Mouse (Mus musculus) neural tube, embryonic 12.5 days (tissue): ENCODE results near the gene Lrrc15. TPM values are rescaled to one million over a fixed set of nuclear protein-coding genes. Genes with fewer than 3 reads are reported as not detected.
A peak's percentile ranks its signal among the peaks of the same experiment; 100 is the strongest.

Experiments
- ATAC-seq: fragments of 200-750 bp; cut with Nextera tagmentation; 2 replicates; pipeline ENCODE4 v1.8.0; 2017; ENCODE audit warnings: low read depth, mild to moderate bottlenecking, moderate TSS enrichment, moderate library complexity; ENCODE audit not compliant: low FRiP score
- H3K27ac ChIP-seq: fragments of 300-500 bp; sonication (generic); 2 replicates; pipeline ENCODE4 v1.5.1; 2016
- H3K27me3 ChIP-seq: fragments of 300-500 bp; sonication (generic); replicated peaks from 2 replicates; pipeline ENCODE4 v1.6.1; 2016; ENCODE audit warnings: mild to moderate bottlenecking
- H3K36me3 ChIP-seq: fragments of 300-500 bp; sonication (generic); 2 replicates; pipeline ENCODE4 v1.6.1; 2016; ENCODE audit warnings: mild to moderate bottlenecking
- H3K4me1 ChIP-seq: fragments of 300-500 bp; sonication (generic); 2 replicates; pipeline ENCODE4 v1.6.1; 2016
- H3K4me2 ChIP-seq: fragments of 300-500 bp; sonication (generic); replicated peaks from 2 replicates; pipeline ENCODE4 v1.6.1; 2016; ENCODE audit warnings: mild to moderate bottlenecking
- H3K4me3 ChIP-seq: fragments of 300-500 bp; sonication (generic); 2 replicates; pipeline ENCODE4 v1.5.1; 2016
- H3K9ac ChIP-seq: fragments of 300-500 bp; sonication (generic); 2 replicates; pipeline ENCODE4 v1.6.1; 2016; ENCODE audit warnings: mild to moderate bottlenecking
- H3K9me3 ChIP-seq: fragments of 300-500 bp; sonication (generic); 2 replicates; pipeline ENCODE4 v1.6.1; 2016; ENCODE audit warnings: mild to moderate bottlenecking
- WGBS: fragments of 180-500 bp; shearing (Covaris S2); methylation state at CpG from one replicate; pipeline ENCODE4 v1.1.7; 2016; 5-methylcytosine and 5-hydroxymethylcytosine counted together
- polyA plus RNA-seq: library from polyadenylated mRNA; unstranded; fragments of >200 nt; fragmentation: Nextera tagmentation; extraction: Ambion mirVana; gene quantifications from 2 replicates; pipeline ENCODE4 v1.2.1, GENCODE M21; 2016

The Lrrc15 gene
- polyA plus RNA-seq, 1 experiment from 2014 or later, result 0.27 TPM

DNA sequence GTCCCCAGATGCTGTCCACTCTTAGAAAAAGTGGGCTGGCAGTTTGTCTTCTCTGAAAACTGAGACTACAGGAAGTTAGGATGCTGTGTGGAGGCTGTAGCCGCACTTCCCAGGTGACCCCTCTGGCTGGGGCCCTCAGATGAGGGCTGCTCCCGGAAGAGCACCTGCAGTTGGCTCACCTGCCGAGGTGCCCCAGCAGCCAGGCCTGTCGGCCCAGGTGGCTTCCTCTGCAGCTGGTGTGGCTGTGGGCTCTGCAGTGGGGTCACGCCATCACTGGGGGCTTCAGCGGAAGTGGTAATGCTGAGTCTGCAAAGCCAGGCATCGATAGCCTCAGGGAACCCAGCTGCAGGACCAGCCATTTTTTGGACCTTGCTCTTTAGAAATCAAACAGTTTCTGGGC is 28.0 kb downstream of the Lrrc15 start:
- Histone ChIP-seq H3K9ac (no peak overlapping the region), H3K27me3 (peaks cover 8% of the 10 kb centered on the region), H3K4me2 (no peak overlapping the region), H3K27ac (no peak overlapping the region), H3K36me3 (no peaks in the 10 kb centered on the region), H3K4me1 (no peaks in the 10 kb centered on the region), H3K4me3 (no peak overlapping the region), H3K9me3 (no peaks in the 10 kb centered on the region)
- WGBS, result 76% methylated on average over 7 of the region's 7 CpGs
- no peak for ATAC-seq

DNA sequence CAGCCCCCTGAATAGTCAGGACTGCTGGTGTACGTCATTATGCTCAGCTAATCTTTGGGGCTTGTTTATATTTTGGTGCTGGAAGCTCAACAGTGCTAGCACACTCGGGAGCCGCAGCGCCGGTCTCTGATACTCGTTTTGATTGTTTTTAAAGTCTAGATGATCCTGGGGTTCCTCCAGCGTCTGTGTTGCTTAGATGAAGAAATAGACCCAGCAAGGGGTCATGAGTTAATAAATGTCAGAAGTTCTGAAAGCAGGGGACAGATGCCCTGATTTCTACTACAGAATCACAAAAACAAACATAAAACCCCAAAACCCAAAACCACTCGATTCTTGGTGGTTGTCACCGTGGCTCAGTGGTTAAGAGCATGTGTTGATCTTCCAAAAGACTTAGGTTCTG is 29.2 kb downstream of the Lrrc15 start:
- H3K4me3 ChIP-seq, result no peak overlapping the region
- H3K9me3 ChIP-seq, result no peaks in the 10 kb centered on the region
- H3K9ac ChIP-seq, result no peak overlapping the region
- 85% methylated on average over 9 of the region's 9 CpGs for WGBS
- H3K27me3 ChIP-seq, result peaks cover 17% of the 10 kb centered on the region
- no peaks in the 10 kb centered on the region for H3K36me3 ChIP-seq
- no peak overlapping the region for H3K4me2 ChIP-seq
- H3K4me1 ChIP-seq, result no peaks in the 10 kb centered on the region
- H3K27ac ChIP-seq, result no peak overlapping the region
- ATAC-seq, result no peak

DNA sequence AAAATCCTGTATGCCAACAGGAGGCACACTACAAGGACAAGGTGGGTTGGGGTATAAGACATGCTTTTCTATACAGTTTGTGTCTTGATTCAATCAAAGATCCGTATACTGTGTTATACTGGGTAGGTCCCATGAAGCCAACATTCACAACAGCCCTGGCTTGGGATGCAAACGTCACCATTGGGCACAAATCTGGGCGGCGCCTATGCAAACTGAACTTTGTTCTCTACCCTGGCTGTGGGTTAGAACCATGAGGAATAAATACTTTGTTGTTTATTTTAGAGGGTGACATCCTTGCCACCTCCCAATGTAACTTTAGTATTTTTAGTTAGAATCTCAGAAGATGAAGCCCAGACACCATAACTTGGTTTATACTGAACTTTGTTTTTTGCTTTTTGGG is 29.7 kb downstream of the Lrrc15 start:
- WGBS, result 82% methylated on average over 4 of the region's 4 CpGs
- H3K36me3 ChIP-seq, result no peaks in the 10 kb centered on the region
- no peaks in the 10 kb centered on the region for H3K9me3 ChIP-seq
- no peaks in the 10 kb centered on the region for H3K4me1 ChIP-seq
- H3K9ac ChIP-seq, result no peak overlapping the region
- no peak overlapping the region for H3K27ac ChIP-seq
- H3K4me2 ChIP-seq, result no peak overlapping the region
- ATAC-seq, result no peak
- peaks cover 17% of the 10 kb centered on the region for H3K27me3 ChIP-seq
- H3K4me3 ChIP-seq, result no peak overlapping the region

DNA sequence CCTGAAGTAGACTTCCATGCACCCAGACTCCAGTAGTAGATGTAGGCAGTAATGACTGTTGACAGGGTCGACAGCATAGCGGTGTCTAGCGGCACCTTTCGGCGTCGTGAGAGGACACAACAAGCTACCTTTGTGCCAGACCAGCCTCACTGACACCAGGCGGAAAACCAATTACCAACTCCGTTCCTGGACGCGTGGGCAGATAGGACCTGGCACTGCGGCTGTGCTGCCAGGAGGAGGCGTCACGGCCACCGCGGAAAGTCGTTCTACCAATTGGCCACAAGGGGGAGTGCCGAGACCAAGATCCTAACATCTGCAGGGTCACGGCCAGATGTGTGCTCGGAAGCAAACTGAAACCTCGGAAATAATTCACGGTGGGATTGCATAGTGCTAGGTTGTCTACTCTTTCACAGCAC is 31.0 kb downstream of the Lrrc15 start:
- H3K27me3 ChIP-seq, result peaks cover 17% of the 10 kb centered on the region
- no peak overlapping the region for H3K27ac ChIP-seq
- H3K9ac ChIP-seq, result no peak overlapping the region
- H3K36me3 ChIP-seq, result no peaks in the 10 kb centered on the region
- H3K4me2 ChIP-seq, result peak overlapping the region; percentile 44
- H3K9me3 ChIP-seq, result no peaks in the 10 kb centered on the region
- WGBS, result 1% methylated on average over 21 of the region's 21 CpGs
- no peaks in the 10 kb centered on the region for H3K4me1 ChIP-seq
- no peak overlapping the region for H3K4me3 ChIP-seq
- peak; percentile 50; the same call in 1 of the 2 replicates for ATAC-seq

DNA sequence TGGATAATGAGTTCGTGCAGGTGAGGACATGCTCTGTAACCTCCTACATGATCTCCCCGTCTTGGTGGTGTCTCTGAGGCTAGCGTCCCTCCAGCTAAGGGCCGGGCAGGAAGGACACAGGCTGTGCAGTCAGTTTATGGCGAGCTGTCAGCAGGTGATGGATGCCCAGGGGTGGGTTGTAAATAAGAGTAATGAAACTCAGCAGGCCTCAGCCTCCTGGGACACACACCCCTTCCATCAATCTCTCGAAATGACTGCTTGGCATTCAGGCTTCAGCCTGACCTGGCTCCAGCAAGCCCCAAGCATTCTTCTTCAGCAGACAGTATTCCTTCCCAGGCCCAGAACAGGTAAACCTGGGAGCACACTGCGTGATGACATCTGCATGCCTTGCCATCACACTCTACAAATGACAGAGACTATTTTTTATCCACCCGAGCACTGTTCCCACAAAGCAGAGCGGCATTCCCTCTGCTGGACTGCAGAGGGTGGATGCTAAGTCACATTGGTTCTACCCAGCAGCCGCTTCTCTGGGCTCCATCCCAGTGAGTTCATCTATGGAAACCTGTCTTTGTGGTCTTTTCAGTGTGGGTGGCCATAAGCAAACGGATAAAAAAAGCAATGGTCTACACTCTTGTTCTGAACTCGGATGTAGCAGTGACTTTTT is 38.9 kb downstream of the Lrrc15 start:
- Histone ChIP-seq H3K4me2 (peak overlapping the region; percentile 14; the same call in 1 of the 2 replicates), H3K9ac (no peak overlapping the region), H3K4me3 (no peak overlapping the region), H3K9me3 (no peaks in the 10 kb centered on the region), H3K27me3 (peaks cover 13% of the 10 kb centered on the region; the same call in 1 of the 2 replicates), H3K4me1 (peaks cover 20% of the 10 kb centered on the region), H3K36me3 (no peaks in the 10 kb centered on the region), H3K27ac (0 out of 2 replicates have a peak overlapping the region, but pooled peaks have one; percentile 53)
- WGBS, result 22% methylated on average over 12 of the region's 12 CpGs
- peak; percentile 85 for ATAC-seq

DNA sequence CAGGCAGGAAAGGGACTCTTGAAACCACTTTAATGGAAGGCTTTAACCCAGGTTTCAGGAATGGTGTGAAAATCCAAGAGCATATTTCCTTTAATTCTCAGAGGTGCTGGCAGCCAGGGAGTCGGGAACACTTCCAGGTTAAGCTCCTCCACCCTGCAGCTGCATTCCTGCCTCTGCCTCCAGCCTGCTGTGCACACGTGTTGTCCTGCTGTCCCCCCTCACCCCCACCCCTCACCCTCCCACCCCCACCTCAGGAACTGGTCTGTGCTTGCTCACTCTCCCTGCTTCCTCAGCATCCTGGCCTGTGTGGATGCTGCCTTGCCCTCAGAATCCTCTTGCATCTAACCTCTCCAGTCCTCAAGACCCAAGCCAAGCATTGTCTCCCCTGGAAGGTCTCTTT is 41.4 kb downstream of the Lrrc15 start:
- H3K4me2 ChIP-seq, result no peak overlapping the region
- no peak overlapping the region for H3K9ac ChIP-seq
- H3K4me3 ChIP-seq, result no peak overlapping the region
- peaks cover 20% of the 10 kb centered on the region for H3K4me1 ChIP-seq
- 27% methylated on average over 2 of the region's 2 CpGs for WGBS
- H3K27ac ChIP-seq, result no peak overlapping the region
- H3K27me3 ChIP-seq, result peaks cover 28% of the 10 kb centered on the region
- H3K9me3 ChIP-seq, result no peaks in the 10 kb centered on the region
- no peaks in the 10 kb centered on the region for H3K36me3 ChIP-seq
- no peak for ATAC-seq

DNA sequence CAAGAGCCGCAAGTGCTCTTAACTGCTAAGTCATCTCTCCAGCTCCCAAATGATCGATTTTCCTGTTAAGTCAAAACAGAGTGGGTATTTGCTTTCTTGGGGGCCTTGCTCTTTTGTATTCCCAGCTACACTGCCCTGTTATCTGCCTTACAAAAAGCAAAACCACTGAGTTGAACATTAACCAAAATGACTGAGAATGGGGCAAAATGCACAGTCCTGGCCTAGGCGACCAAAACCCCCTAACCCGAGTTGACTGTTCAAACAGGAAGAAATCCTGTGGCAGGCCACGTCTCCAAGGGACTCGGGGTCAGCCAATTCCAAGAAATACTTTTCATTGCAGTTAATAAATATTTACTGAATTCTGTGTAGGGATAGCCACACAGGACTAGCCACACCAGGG is 44.3 kb downstream of the Lrrc15 start:
- no peak for ATAC-seq
- H3K36me3 ChIP-seq, result no peaks in the 10 kb centered on the region
- H3K9me3 ChIP-seq, result no peaks in the 10 kb centered on the region
- no peak overlapping the region for H3K27ac ChIP-seq
- no peak overlapping the region for H3K9ac ChIP-seq
- H3K4me2 ChIP-seq, result no peak overlapping the region
- H3K4me3 ChIP-seq, result no peak overlapping the region
- H3K4me1 ChIP-seq, result peaks cover 30% of the 10 kb centered on the region
- 62% methylated on average over 6 of the region's 6 CpGs for WGBS
- H3K27me3 ChIP-seq, result peaks cover 47% of the 10 kb centered on the region

DNA sequence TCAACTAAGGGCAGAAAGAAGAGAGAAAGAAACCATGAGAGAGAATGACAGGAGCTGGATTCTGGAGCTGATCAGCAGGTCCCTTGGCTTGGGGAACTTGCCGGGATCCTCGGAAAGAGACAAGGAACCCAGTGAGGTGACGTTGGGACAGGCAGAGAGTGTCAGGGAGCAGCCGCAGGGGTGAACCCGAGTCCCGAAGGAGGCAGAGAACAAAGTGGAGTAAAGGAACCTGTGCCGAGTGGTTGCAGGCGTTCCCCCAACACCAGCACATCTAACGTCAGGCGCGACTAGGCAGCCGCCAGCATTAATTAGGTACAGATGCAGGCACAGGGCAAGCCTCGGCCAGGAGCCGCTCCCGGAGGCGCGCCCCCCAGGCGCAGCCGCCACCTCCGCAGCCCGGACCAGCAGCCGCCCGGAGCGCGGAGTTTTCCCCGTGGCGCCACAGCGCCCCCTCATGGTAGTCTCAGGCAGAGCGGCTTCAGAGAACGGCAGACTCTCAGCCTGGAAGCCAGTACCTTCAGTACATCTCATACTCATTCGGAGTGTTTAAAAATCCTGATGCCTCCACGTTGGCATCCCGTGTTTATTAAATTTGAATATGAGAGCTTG is 46.9 kb downstream of the Lrrc15 start:
- no peak overlapping the region for H3K27ac ChIP-seq

DNA sequence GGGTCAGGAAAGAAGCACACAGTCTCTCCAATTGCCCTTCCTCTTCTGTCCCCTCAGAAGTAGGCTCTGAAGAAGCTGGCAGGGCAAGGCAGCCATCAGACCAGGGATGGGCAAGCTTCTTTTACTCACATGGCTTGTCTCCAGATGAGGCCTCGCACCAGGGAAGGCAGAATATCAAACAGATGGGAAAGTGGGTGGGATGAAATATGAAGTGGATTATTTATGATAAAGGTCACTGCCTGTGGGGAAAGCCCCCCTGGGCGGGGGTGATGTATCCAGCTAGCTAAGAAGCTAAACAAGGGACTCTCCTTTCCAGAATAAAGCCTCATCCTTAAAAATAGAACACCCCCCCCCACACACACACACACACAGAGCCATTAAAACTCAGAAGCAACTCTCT is 47.5 kb downstream of the Lrrc15 start:
- H3K9me3 ChIP-seq, result no peaks in the 10 kb centered on the region
- H3K4me2 ChIP-seq, result peak overlapping the region; percentile 56
- H3K4me3 ChIP-seq, result no peak overlapping the region
- ATAC-seq, result no peak
- no peak overlapping the region for H3K27ac ChIP-seq
- peaks cover 16% of the 10 kb centered on the region; the same call in 1 of the 2 replicates for H3K4me1 ChIP-seq
- H3K36me3 ChIP-seq, result no peaks in the 10 kb centered on the region
- H3K27me3 ChIP-seq, result peaks cover 57% of the 10 kb centered on the region
- WGBS, result 45% methylated on average over 2 of the region's 2 CpGs
- H3K9ac ChIP-seq, result no peak overlapping the region

More for the DNA sequence above, 46.9 kb downstream of the Lrrc15 start:
- H3K27me3 ChIP-seq, result peaks cover 57% of the 10 kb centered on the region
- H3K36me3 ChIP-seq, result no peaks in the 10 kb centered on the region
- peaks cover 16% of the 10 kb centered on the region; the same call in 1 of the 2 replicates for H3K4me1 ChIP-seq
- peak overlapping the region; percentile 56 for H3K4me2 ChIP-seq
- peak; percentile 74 for ATAC-seq
- H3K9me3 ChIP-seq, result no peaks in the 10 kb centered on the region
- peak overlapping the region; percentile 18 for H3K4me3 ChIP-seq
- H3K9ac ChIP-seq, result no peak overlapping the region
- WGBS, result 3% methylated on average over 33 of the region's 33 CpGs

DNA sequence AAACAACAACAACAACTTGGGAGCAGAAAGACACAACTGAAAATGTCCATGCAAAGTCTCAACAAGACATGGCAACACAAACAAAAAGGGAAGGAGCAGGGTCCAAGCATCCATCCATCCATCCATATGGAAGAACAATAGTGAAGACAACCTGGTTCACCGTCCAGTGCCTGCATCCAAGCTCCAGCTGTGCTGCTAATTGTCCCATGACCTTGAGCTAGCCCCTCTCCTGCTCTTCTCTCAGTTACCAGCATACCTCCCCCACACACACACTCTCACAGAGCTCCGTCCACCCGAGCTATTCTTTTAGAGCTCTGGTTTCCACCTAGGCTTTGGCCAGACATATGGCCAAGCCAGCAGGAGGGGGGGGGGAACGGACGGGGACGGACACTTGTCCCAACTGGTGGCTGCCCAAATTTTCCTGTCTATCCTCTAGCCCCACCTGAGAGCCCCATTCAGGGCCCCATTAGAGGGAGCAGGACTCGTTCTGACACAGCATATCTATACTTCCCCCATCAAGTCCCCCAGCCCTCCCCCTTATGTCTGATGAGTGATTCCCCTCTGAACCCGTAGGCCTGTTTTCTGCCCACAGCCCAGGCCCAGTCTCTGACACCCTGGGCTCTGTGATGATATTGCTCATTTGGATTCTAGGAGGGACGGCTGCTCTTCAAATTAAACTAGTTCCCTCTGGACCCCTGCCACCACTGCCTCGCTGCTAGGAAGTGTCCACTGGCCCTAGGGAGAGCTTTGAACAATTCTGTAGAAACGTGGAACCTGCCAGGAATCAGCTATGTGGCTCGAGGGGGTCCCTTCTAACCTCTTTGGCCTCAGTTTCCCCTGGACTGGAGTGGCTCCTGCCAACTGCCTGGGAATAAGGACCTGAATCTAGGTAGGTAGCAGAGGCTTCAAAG is 48.2 kb downstream of the Lrrc15 start:
- no peak overlapping the region for H3K4me3 ChIP-seq
- no peak overlapping the region for H3K9ac ChIP-seq
- whole genome bisulfite sequencing, result 53% methylated on average over 12 of the region's 12 CpGs
- H3K36me3 ChIP-seq, result no peaks in the 10 kb centered on the region
- peaks cover 57% of the 10 kb centered on the region for H3K27me3 ChIP-seq
- H3K27ac ChIP-seq, result no peak overlapping the region
- no peak overlapping the region for H3K4me2 ChIP-seq
- H3K4me1 ChIP-seq, result peaks cover 16% of the 10 kb centered on the region; the same call in 1 of the 2 replicates
- ATAC-seq, result no peak
- no peaks in the 10 kb centered on the region for H3K9me3 ChIP-seq

DNA sequence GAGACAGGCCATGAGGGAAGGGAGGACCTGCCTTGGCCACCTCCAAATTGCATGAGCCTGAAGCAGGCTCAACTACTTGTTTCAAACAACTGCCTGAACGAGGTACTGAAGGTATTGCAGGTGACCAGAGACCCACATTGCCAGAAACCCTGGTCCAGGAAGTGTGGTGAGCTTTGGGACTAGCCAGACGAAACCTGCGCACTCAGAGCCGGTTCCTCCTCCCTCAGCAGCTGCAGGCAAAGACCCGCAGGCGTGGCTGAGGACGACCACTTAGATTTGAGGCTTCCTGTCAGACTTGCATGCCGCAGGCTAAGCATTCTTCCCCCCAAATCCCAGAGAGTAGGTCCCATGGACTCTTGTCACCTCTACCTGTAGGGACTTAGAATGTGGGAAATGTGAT is 49.0 kb downstream of the Lrrc15 start:
- no peak for ATAC-seq
- peaks cover 16% of the 10 kb centered on the region; the same call in 1 of the 2 replicates for H3K4me1 ChIP-seq
- H3K9ac ChIP-seq, result no peak overlapping the region
- no peak overlapping the region for H3K4me3 ChIP-seq
- H3K27me3 ChIP-seq, result peaks cover 55% of the 10 kb centered on the region
- 45% methylated on average over 8 of the region's 8 CpGs for WGBS
- H3K4me2 ChIP-seq, result no peak overlapping the region
- H3K27ac ChIP-seq, result no peak overlapping the region
- H3K36me3 ChIP-seq, result no peaks in the 10 kb centered on the region
- no peaks in the 10 kb centered on the region for H3K9me3 ChIP-seq
